Mouse (Mus musculus): ENCODE data around the gene Copz2.

- no peak for TF ChIP-seq CTCF (IDR thresholded peaks at IDR 0.05; ENCODE audit: low read depth, low read length)
- no peak for TF ChIP-seq POLR2AphosphoS5 (IDR thresholded peaks at IDR 0.05; ENCODE audit: insufficient replicate concordance, low read depth, low read length)
Observed at GRCm38 (mm10) chr11:96902639-96903635, 53.3 kb downstream of the Copz2 start.
